Mouse (Mus musculus) olfactory bulb, adult 2 months (tissue): Measurements from ENCODE around the gene Zic3.

Experiments used
- CTCF ChIP-seq: fragments of 200-500 bp; IDR thresholded peaks from 2 replicates; pipeline ENCODE4 v1.5.1; 2012; ENCODE audit warnings: low read depth, mild to moderate bottlenecking, low read length, moderate library complexity; ENCODE audit not compliant: insufficient read depth
- POLR2A ChIP-seq: fragments of 200-500 bp; IDR thresholded peaks from 2 replicates; pipeline ENCODE4 v1.6.1; 2012; ENCODE audit warnings: mild to moderate bottlenecking, low read depth, low read length, moderate library complexity; ENCODE audit not compliant: insufficient read depth

DNA sequence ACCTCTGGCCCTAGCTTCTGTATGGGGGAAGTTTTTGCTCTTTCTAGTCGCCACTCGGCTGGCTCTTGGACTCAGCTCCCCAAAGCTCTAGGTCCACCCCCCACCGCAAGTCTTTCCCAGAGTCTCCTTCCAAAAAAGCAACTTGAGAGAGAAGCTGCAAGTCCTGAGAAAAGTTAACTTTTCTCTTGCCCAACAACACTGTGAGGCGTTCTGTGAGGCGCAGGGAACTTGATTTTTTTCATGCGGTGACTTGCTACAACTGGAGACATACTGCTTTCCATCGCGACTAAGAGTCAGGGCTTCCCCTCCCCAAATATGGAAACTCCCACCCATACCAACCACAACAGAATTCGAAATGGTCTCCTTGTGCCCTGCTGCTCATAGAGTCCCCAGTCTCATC is 5.1 kb downstream of the Zic3 start:
- no peak for TF ChIP-seq CTCF
- no peak for TF ChIP-seq POLR2A
